Mouse (Mus musculus): Measurements from ENCODE around the gene St5. TPM values are rescaled to one million over a fixed set of nuclear protein-coding genes. Genes with fewer than 3 reads are reported as not detected.

The St5 gene
- polyA plus RNA-seq, 1 experiment from 2014 or later = 41.0 TPM

- Histone ChIP-seq H3K9me3 (replicated peaks) (no peaks in the 10 kb centered on the region), H3K4me1 (replicated peaks) (peaks cover 63% of the 10 kb centered on the region), H3K27me3 (replicated peaks) (no peaks in the 10 kb centered on the region), H3K4me3 (no peak overlapping the region), H3K4me2 (no peak overlapping the region), H3K9ac (no peak overlapping the region), H3K36me3 (no peaks in the 10 kb centered on the region), H3K27ac (ENCODE audit: poor library complexity, severe bottlenecking) (peak overlapping the region; percentile 77; the same call in 1 of the 2 replicates)
- 68% methylated on average over 7 of the region's 7 CpGs for WGBS
- ATAC-seq (ENCODE audit: insufficient number of reproducible peaks, low FRiP score) = no peak
These were observed 96.3 kb downstream of the St5 start for GRCm38 (mm10) chr7:109606994-109607610.

GRCm38 (mm10) chr7:109602562-109602961 is 100.8 kb downstream of the St5 start:
- Histone ChIP-seq H3K27ac (ENCODE audit: poor library complexity, severe bottlenecking) (peak overlapping the region; percentile 83), H3K9me3 (replicated peaks) (no peaks in the 10 kb centered on the region), H3K4me2 (no peak overlapping the region; the same call in 1 of the 2 replicates), H3K36me3 (no peaks in the 10 kb centered on the region), H3K4me1 (replicated peaks) (peaks cover 51% of the 10 kb centered on the region), H3K9ac (no peak overlapping the region; the same call in 1 of the 2 replicates), H3K4me3 (no peak overlapping the region), H3K27me3 (replicated peaks) (no peaks in the 10 kb centered on the region)
- 0 out of 2 replicates have a peak, but pooled peaks have one; percentile 44 for ATAC-seq (ENCODE audit: insufficient number of reproducible peaks, low FRiP score)
- 60% methylated on average over 5 of the region's 5 CpGs for WGBS

DNA sequence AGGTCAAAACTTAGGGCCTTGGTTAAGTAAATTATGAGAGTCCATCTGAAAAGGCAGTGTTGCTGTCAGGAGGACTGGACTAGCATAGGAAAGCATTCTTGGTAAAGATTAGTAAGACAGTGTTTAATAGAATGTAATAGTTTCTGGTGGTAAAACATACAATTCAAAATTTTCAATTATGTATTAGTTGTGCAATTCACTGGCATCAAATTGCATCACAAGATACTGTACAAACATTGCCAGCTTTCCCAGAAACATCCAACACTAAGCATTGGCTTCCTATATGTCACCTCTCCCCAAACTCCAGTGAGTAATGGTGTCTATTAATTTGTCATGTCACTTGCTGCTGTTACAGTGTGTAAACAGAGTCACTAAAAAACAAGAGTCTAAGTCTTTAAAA is 101.4 kb downstream of the St5 start:
- Histone ChIP-seq H3K36me3 (no peaks in the 10 kb centered on the region), H3K4me3 (no peak overlapping the region), H3K27me3 (replicated peaks) (no peaks in the 10 kb centered on the region), H3K4me1 (replicated peaks) (peaks cover 46% of the 10 kb centered on the region), H3K27ac (ENCODE audit: poor library complexity, severe bottlenecking) (peak overlapping the region; percentile 83; the same call in 1 of the 2 replicates), H3K9me3 (replicated peaks) (no peaks in the 10 kb centered on the region), H3K4me2 (no peak overlapping the region), H3K9ac (no peak overlapping the region)
- ATAC-seq (ENCODE audit: insufficient number of reproducible peaks, low FRiP score) = no peak

DNA sequence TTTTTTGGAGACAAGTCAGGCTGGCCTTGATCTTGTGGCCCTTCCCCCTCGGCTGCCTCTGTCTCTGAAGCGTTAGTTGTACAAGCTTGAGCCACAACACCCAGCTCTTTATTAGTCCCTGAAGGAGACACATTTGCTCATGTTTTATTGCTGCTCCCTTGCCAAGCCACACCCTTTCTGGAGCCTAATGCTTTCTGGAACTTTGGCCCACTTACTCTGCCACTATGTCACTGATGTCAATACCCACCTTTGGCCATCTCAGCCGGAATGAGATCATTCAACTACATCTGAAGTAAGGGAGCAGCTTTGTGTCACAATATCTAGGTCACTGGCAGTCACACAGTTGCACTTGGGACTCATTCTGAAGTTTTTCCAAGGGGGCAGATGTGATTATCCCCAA is 102.7 kb downstream of the St5 start:
- Histone ChIP-seq H3K4me2 (no peak overlapping the region), H3K9ac (no peak overlapping the region), H3K27ac (ENCODE audit: poor library complexity, severe bottlenecking) (0 out of 2 replicates have a peak overlapping the region, but pooled peaks have one; percentile 5), H3K9me3 (replicated peaks) (no peaks in the 10 kb centered on the region), H3K4me1 (replicated peaks) (peaks cover 37% of the 10 kb centered on the region), H3K4me3 (no peak overlapping the region), H3K36me3 (0 out of 2 replicates have a peak, but pooled peaks cover 2% of the 10 kb centered on the region), H3K27me3 (replicated peaks) (no peaks in the 10 kb centered on the region)
- WGBS = 57% methylated on average over 3 of the region's 3 CpGs
- ATAC-seq (ENCODE audit: insufficient number of reproducible peaks, low FRiP score) = no peak

DNA sequence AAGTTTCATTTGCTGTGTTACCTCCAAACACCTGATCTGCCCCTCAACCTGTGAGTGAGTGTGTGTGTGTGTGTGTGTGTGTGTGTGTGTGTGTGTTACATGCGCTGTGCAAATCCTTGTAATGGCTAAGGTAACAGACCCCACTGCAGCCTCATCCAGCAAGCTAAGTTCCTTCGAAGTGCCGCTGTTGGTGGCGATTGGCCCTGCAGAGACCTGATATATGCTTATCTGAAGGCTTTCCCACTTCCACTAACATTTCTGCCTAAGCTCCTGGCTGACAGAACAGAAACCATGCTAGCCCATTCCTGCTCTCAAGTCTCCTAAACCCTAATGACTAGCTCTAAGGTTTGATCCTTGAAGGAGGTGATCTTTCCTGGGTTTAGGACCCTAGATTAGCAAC is 103.4 kb downstream of the St5 start:
- Histone ChIP-seq H3K4me2 (no peak overlapping the region), H3K4me1 (replicated peaks) (peaks cover 44% of the 10 kb centered on the region), H3K4me3 (no peak overlapping the region), H3K9me3 (replicated peaks) (no peaks in the 10 kb centered on the region), H3K9ac (no peak overlapping the region), H3K36me3 (0 out of 2 replicates have a peak, but pooled peaks cover 2% of the 10 kb centered on the region), H3K27me3 (replicated peaks) (no peaks in the 10 kb centered on the region), H3K27ac (ENCODE audit: poor library complexity, severe bottlenecking) (peak overlapping the region; percentile 7; the same call in 1 of the 2 replicates)
- WGBS = 29% methylated on average over 4 of the region's 4 CpGs
- peak; percentile 34; the same call in 1 of the 2 replicates for ATAC-seq (ENCODE audit: insufficient number of reproducible peaks, low FRiP score)

DNA sequence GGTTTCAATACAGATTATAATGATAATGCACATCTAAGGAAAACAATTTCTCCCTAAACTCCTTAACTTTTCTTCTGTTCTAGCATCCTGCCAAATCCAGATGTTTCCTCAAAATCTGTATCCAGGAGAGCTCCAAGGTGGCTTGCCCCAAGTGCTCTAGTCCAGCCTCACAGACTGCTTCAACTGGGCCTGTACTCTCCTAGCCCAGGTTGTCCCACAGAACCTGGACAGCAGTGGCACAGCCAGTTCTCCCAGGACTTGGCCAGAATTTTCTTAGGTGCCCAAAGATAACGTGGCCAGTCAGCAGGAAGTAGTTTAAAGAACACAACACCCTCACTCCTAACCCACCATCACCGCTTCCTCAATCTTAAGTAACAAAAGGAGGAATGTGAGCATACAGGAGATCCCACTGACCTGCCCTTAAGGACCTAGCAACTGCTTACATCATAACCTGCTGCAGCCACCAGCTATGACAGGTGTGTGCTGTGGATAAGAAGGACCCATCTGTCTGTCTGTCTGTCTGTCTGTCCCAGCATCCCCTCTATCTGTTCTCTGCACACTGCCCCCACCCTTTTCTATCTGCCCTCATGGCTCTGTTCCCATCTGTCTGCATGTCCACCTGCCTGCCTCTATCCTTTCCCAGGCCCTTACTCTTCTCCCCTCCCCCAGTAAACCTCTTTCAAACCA is 108.4 kb downstream of the St5 start:
- peak; percentile 66 for ATAC-seq (ENCODE audit: insufficient number of reproducible peaks, low FRiP score)
- H3K9ac ChIP-seq = no peak overlapping the region
- H3K36me3 ChIP-seq = 0 out of 2 replicates have a peak, but pooled peaks cover 2% of the 10 kb centered on the region
- 72% methylated on average over 2 of the region's 2 CpGs for WGBS
- H3K4me3 ChIP-seq = no peak overlapping the region
- peaks cover 50% of the 10 kb centered on the region for H3K4me1 ChIP-seq (replicated peaks)
- H3K9me3 ChIP-seq (replicated peaks) = no peaks in the 10 kb centered on the region
- H3K27me3 ChIP-seq (replicated peaks) = no peaks in the 10 kb centered on the region
- H3K27ac ChIP-seq (ENCODE audit: poor library complexity, severe bottlenecking) = no peak overlapping the region
- no peak overlapping the region for H3K4me2 ChIP-seq

DNA sequence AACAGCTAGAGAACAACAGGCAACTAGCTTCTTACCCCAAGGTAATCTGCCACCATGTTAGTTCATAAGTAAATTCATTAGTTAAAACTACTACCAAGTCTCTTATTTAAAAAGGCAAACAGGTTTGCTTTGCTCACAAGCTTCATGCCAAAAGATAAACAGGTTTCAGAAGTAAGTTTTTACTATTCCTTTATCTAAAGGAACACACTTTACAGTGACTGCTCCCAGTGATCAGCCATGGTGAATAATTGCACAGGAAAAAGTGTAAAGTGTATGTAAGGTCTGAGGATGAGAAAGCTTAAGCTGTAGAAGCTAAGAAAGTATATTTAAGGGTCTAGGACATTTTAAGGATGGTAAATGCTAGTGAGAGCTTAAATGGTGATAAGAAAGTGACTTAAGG is 109.4 kb downstream of the St5 start:
- no peak for ATAC-seq (ENCODE audit: insufficient number of reproducible peaks, low FRiP score)

DNA sequence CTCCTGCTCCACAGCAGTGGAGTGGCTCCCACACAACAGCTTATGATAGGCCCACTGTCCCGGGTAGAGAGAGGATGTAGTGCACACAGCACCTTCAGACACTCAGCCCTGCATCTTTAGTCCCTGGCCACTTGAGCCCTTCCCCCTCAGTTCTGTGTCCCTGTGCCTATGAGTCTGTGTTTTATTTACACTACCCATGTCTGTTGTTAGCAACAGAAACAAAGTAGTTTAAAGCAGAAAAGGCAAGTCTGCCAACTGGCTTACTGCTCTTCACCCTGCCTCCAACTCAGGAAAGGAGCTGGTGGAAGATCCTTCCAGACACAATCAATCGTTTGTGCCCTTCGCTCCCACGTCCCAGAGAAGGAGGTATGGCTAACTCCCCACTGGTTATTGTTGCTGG is 111.2 kb downstream of the St5 start:
- Histone ChIP-seq H3K4me1 (replicated peaks) (peaks cover 62% of the 10 kb centered on the region), H3K27me3 (replicated peaks) (no peaks in the 10 kb centered on the region), H3K27ac (ENCODE audit: poor library complexity, severe bottlenecking) (0 out of 2 replicates have a peak overlapping the region, but pooled peaks have one; percentile 2), H3K9me3 (replicated peaks) (no peaks in the 10 kb centered on the region), H3K4me3 (no peak overlapping the region), H3K36me3 (0 out of 2 replicates have a peak, but pooled peaks cover 2% of the 10 kb centered on the region), H3K9ac (no peak overlapping the region), H3K4me2 (no peak overlapping the region)
- ATAC-seq (ENCODE audit: insufficient number of reproducible peaks, low FRiP score) = 0 out of 2 replicates have a peak, but pooled peaks have one; percentile 30
- 33% methylated on average over 4 of the region's 4 CpGs for WGBS

More for the DNA sequence above, 109.4 kb downstream of the St5 start:
- H3K36me3 ChIP-seq = 0 out of 2 replicates have a peak, but pooled peaks cover 2% of the 10 kb centered on the region
- no peaks in the 10 kb centered on the region for H3K27me3 ChIP-seq (replicated peaks)
- H3K9me3 ChIP-seq (replicated peaks) = no peaks in the 10 kb centered on the region
- no peak overlapping the region for H3K27ac ChIP-seq (ENCODE audit: poor library complexity, severe bottlenecking)
- H3K4me1 ChIP-seq (replicated peaks) = peaks cover 48% of the 10 kb centered on the region
- no peak overlapping the region for H3K4me3 ChIP-seq
- no peak overlapping the region for H3K4me2 ChIP-seq
- H3K9ac ChIP-seq = no peak overlapping the region

DNA sequence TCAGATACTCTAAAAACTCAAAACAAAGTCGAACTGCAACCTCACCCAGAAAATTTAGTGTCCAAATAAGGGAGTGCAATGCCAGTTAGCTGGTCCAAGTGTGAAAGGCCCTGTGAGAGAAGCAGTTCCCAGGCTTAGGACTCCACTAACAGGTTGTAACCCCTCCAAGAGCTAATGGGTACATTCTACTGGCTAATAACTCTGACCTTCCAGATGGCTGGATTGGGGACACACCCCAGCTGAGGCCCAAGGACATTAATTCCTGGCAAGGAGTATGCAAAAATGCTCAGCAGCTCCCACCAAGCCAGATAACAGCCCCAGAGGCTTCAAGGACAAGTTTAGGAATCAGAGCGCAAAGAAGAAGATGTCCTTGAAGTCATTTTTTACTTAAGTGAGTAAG is 112.8 kb downstream of the St5 start:
- Histone ChIP-seq H3K4me1 (replicated peaks) (peaks cover 70% of the 10 kb centered on the region), H3K27ac (ENCODE audit: poor library complexity, severe bottlenecking) (no peak overlapping the region), H3K4me3 (no peak overlapping the region), H3K36me3 (no peaks in the 10 kb centered on the region), H3K9me3 (replicated peaks) (no peaks in the 10 kb centered on the region), H3K9ac (no peak overlapping the region), H3K4me2 (no peak overlapping the region), H3K27me3 (replicated peaks) (no peaks in the 10 kb centered on the region)
- WGBS = 72% methylated on average over 2 of the region's 2 CpGs
- ATAC-seq (ENCODE audit: insufficient number of reproducible peaks, low FRiP score) = no peak

DNA sequence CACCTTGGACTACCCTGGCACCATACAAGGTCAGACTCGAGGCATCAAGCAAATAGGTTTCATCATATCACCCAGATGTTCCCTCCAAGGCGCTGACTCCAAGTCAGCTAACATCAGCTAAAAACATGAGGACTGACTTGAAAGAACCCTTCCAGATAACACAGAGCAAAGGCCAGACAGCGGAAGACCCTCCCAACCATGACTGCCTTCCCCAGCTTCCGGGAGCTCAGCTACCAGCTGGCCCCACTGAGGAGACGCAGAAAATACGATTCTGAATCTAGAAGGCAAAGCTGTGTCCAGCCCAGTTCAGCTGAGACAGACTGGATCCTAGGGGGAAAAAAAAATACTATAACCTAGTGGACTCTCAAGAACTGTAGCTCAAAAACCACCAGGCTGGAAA is 114.4 kb downstream of the St5 start:
- H3K27ac ChIP-seq (ENCODE audit: poor library complexity, severe bottlenecking) = peak overlapping the region; percentile 18; the same call in 1 of the 2 replicates
- no peaks in the 10 kb centered on the region for H3K27me3 ChIP-seq (replicated peaks)
- H3K36me3 ChIP-seq = no peaks in the 10 kb centered on the region
- no peaks in the 10 kb centered on the region for H3K9me3 ChIP-seq (replicated peaks)
- peaks cover 65% of the 10 kb centered on the region for H3K4me1 ChIP-seq (replicated peaks)
- peak; percentile 45; the same call in 1 of the 2 replicates for ATAC-seq (ENCODE audit: insufficient number of reproducible peaks, low FRiP score)
- H3K4me3 ChIP-seq = no peak overlapping the region
- no peak overlapping the region for H3K9ac ChIP-seq
- WGBS = 35% methylated on average over 6 of the region's 6 CpGs
- no peak overlapping the region for H3K4me2 ChIP-seq

GRCm38 (mm10) chr7:109588145-109588544 is 115.3 kb downstream of the St5 start:
- Histone ChIP-seq H3K36me3 (no peaks in the 10 kb centered on the region), H3K4me3 (no peak overlapping the region), H3K4me1 (replicated peaks) (peaks cover 63% of the 10 kb centered on the region), H3K9ac (no peak overlapping the region), H3K9me3 (replicated peaks) (no peaks in the 10 kb centered on the region), H3K27me3 (replicated peaks) (no peaks in the 10 kb centered on the region), H3K27ac (ENCODE audit: poor library complexity, severe bottlenecking) (0 out of 2 replicates have a peak overlapping the region, but pooled peaks have one; percentile 6), H3K4me2 (no peak overlapping the region; the same call in 1 of the 2 replicates)
- ATAC-seq (ENCODE audit: insufficient number of reproducible peaks, low FRiP score) = no peak
- WGBS = 45% methylated on average over 8 of the region's 8 CpGs

Measured in heart, embryonic 12.5 days (tissue).